Mouse (Mus musculus) gastrocnemius, postnatal 14 days (tissue): ENCODE data around the gene Cep295. TPM values are rescaled to one million over a fixed set of nuclear protein-coding genes. Genes with fewer than 3 reads are reported as not detected.
"Not testable (repeated sequence)": the region's sequence is repeated elsewhere in the genome, so short reads cannot be mapped to it uniquely, and the experiment has no call there.

Source experiments
- DNase-seq: peaks from one replicate; pipeline ENCODE4 v3.0.0; 2021; ENCODE audit warnings: mixed read lengths
- intact Hi-C: fragments of 180-260 bp; cut with DNase I; formaldehyde crosslinking; loops from one replicate; pipeline ENCODE4 v1.15.1; 2025; ENCODE audit warnings: low total_unique reads
- long read RNA-seq, 2 experiments: library from polyadenylated mRNA; stranded (forward); transcript quantifications; one replicate each; pipeline ENCODE4 v2.0.0; 2021
- total RNA-seq, 2 experiments: library from RNA; stranded (reverse); gene quantifications; 2 replicates each; pipeline ENCODE4 v1.2.3; 2021

The Cep295 gene
- total RNA-seq = 1 to 10 TPM; 7.4 TPM
- long read RNA-seq, experiment 1, partial matches to known transcripts = 1 of 2 reads
- long read RNA-seq, experiment 1, other reads (novel, unspliced or antisense) = 1 of 2 reads
- long read RNA-seq, experiment 2, partial matches to known transcripts = 1 of 3 reads
- long read RNA-seq, experiment 2, other reads (novel, unspliced or antisense) = 2 of 3 reads

GRCm38 (mm10) chr9:15357484-15358275 lies at the start of gene Cep295:
Gene Cep295, minus strand, starts transcription at chr9:15357788.
- intact Hi-C loops = no loop called here
- DNase-seq = peak; percentile 96

GRCm38 (mm10) chr9:15397591-15397990 lies 40.0 kb upstream of the Cep295 start:
- intact Hi-C loops = no loop called here
- DNase-seq = no peak

GRCm38 (mm10) chr9:15395353-15395942 lies 37.9 kb upstream of the Cep295 start:
- DNase-seq = no peak
- intact Hi-C loops = no loop called here

GRCm38 (mm10) chr9:15387075-15387643 lies 29.6 kb upstream of the Cep295 start:
- intact Hi-C loops = no loop called here
- DNase-seq = no peak

DNA sequence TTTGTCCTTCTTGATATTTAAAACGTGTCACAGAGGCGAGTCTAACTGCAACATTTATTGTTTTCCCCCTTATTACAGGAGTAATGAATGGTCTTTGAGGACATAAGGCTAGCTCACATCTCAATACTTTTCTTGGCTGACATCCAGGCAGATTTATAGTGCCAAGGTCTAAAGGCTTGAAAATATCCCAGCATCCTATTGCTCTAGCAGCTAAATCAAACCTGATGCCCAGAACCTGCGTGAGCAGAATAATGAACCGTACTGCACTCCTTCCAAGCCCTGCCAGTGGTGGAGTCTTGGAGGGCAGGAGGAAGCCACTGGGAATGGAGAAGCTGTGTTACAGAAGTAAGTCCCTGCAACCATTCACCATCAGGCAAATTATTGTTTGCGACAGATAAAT lies 26.7 kb upstream of the Cep295 start:
- no peak for DNase-seq
- intact Hi-C loops = no loop called here

DNA sequence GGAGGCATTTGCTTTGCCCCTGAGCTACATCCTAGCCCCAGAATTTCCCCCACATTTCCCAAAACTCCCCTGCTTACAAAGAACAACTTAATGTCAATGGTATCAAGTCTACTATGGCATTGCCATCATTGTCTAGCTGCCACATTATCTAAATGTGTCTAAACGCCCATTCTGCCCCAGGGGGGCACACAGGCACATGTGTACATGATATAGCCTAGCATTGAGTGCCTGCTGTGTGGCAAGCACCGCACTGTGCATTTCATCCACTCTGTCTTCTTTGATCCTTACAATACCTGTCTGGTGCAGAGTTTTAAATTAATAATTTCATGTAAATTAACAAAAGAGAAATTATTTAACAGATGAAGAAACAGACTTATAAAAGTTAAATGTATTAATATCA lies 8.7 kb upstream of the Cep295 start:
- no peak for DNase-seq
- intact Hi-C loops = loop anchor here (5.0 kb wide), 1 partner anchor 316 kb away; no protein-coding TSS in a partner anchor

DNA sequence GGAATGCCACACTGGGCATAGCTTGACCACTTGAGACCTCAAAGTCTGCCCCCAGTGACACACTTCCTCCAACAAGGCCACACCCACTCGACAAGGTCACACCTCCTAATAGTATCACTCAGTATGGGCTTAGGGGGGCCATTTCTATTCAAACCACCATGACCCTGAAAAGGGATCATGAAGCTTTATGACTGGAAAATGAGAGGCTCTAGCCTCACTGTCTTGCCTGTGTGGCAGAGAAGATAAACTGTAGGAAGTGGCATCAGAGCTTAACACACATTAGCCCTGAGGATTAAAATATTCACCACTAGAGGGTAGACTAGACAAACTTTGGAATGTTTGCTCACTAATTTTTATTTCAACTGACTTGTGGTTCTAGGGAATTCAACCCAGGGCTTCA lies 8.3 kb upstream of the Cep295 start:
- DNase-seq = no peak
- intact Hi-C loops = loop anchor here (5.0 kb wide), 1 partner anchor 316 kb away; no protein-coding TSS in a partner anchor

DNA sequence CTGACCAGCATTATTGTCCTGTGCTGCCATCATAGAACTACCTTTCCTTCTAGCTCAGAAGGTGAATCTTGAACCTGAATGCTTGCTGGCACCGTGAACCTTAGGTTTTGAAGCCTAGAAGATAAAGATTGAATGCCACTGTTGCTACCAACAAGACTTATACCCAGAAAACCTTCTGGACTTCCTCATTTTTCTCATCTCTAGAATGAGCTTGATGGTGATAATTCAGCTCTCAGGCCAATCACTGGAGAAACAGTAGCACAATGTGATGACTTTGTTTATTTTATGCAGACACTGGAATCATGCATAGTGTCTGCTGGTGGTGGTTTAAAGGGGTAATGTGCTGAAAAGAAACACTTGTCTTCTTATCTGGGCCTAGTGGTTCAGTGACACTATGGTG lies 7.3 kb upstream of the Cep295 start:
- intact Hi-C loops = loop anchor here (5.0 kb wide), 1 partner anchor 317 kb away; no protein-coding TSS in a partner anchor
- DNase-seq = no peak

GRCm38 (mm10) chr9:15356916-15357483 lies 588 bp downstream of the Cep295 start:
- intact Hi-C loops = no loop called here
- DNase-seq = no peak

DNA sequence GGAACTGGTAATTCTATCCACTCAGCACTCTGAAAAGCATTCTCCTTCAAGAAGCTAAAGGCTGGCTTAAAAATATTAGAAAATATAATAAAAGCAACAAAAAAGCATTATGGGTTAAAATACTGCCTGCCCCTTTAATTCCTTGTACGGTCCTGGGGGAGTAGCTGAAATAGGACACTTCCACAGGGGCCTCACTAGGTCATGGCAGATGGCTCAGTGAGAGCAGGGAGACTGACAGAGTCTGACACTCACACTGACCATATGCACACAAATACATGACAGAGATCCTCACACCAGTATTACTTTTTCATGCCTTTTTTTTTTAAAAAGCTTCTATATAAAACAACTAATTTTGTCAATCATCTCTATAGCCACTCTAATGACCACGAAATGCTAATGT lies 7.7 kb downstream of the Cep295 start:
- DNase-seq = no peak
- intact Hi-C loops = no loop called here

DNA sequence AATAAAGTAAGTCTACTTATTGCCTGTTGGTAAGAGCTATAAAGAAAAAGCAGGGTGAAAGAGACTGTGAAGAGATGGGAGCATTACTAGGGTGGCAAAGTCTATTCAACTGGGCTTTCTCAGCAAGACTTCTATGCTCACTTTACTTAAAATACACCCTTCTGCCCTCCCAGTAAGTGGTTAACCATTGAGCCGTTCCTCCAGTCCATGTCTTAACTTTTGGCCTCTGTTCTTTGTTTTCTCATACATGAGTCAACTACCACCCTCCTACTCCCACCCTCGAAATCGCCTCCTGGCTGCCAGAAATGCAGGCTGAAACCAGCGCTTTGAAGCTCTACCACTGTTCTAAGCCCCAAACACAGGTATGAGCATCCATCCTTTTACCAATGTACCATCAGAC lies 19.8 kb downstream of the Cep295 start:
- no peak for DNase-seq
- intact Hi-C loops = no loop called here

GRCm38 (mm10) chr9:15318170-15318742 lies 39.3 kb downstream of the Cep295 start:
- intact Hi-C loops = no loop called here
- DNase-seq = no peak

DNA sequence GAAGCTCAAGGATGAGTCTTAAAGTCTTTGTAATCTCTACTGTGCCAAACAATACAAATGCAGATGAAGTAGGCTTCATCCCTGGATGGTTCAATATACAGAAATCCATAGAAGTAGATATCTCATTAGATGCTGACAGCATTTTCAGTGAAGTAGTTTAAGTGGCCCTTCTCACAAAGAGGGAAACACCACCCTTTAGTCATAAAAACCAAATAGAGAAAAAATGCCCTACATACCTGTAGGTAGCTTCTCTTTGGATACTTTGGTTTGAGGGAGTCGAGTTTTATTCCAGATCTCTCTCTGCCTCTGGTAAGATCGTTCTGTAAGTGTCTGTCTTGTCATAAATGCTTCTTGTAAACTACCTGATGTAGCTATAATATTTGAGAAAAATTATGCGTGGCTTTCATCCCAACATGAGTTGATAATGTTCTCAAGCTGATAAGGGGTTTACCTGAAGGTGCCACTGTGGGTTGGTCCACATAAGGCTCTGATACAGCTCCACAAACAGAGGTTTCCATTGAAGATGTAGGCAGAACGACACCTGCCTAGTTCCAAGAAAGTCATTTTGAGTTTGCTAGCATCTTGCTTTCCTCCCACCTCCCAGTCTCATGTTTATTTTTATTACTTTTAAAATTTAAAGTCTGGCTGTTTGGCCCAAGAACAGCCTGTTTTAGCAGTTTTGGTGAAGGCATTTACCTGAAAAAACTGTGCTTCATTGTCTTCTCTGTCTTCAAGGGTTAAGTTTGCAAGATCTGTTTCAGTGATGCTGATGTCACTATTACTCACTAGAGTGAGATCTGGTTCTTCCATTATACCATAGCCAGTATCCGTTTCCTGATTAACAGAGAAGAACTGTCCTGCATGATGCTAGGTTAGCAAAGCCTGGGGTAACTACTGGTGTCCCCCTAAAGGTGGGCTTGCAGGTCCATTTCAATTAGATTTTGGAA lies 40.1 kb downstream of the Cep295 start:
- intact Hi-C loops = no loop called here
- DNase-seq = no peak

- DNase-seq = not testable (repeated sequence)
Measured at GRCm38 (mm10) chr9:15316296-15316695, 41.3 kb downstream of the Cep295 start.

GRCm38 (mm10) chr9:15314619-15315018 lies 43.0 kb downstream of the Cep295 start:
- DNase-seq = no peak
- intact Hi-C loops = no loop called here

More at GRCm38 (mm10) chr9:15316296-15316695, 41.3 kb downstream of the Cep295 start:
- intact Hi-C loops = not testable (repeated sequence)

DNA sequence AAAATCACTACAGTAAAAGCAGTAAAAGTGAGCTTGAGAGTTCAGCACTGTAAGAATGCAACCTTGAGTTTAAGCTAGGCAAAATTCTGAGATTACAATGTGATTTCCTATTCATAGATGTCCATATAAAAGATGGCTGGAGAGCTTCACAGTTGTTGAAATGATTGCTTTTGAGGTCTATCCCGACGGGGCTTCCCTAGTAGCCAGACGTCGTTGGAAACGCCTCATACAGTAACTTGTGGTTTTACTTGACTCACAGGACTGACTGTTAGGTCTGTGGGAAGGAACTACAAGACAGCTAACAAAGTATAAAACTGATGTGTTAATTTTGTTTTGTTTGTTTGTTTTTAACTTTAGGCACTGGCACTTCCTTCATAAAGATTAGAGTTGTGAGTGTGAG lies 44.0 kb downstream of the Cep295 start:
- no peak for DNase-seq
- intact Hi-C loops = no loop called here

DNA sequence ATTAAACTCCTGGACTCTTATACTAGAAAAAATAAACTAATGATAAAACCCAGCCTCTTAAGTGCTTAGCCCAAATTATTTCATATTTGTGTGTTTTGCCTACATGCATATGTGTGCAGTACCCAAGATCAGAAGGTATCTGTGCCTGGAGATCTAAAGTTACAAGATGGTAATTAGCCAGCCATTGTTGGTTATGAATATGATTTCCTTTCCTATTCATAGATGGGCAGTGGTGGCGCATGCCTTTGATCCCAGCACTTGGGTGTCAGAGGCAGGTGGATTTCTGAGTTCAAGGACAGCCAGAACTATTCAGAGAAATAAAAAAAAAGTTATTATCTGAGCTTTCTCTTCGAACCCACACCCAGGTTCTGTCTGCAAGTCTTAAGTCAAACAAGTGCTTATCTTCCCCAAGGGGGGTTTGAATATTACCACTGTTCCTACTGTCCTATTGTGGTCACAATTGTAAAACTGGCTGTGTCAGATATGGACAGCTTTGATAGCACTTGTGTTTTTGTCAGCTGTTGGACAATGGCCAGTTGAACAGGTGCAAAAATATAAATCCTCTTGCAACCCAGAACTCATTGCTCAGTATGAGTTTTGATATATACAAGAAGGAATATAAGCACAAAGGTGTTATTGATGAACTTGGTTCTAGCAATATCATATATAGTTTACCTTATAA lies 45.4 kb downstream of the Cep295 start:
- no peak for DNase-seq
- intact Hi-C loops = no loop called here

DNA sequence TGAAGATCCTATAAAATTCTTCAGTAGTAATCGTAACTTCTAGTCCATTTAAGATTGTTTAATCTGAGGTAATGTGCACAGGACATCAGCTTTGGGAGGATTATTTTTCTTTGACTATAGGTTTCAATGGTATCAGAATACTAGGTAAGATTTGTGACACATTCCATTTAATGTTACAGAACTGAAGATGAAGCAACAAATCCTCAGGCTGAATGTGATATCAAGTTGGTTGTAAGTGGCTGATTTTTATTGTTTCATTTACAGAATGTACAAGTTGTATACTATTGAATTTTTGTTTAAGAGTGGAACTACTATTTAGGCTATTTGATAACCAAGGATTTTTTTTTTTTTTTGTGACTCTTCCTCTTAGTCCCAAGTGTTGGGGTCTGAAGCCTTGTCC lies 47.4 kb downstream of the Cep295 start:
- DNase-seq = no peak
- intact Hi-C loops = no loop called here
